Mouse (Mus musculus) bone marrow macrophage, adult 2 months (primary cell): ENCODE data around the gene Kctd19. TPM values are rescaled to one million over a fixed set of nuclear protein-coding genes. Genes with fewer than 3 reads are reported as not detected.
A peak's percentile ranks its signal among the peaks of the same experiment; 100 is the strongest.

Experiments used
- H3K27ac ChIP-seq: 2 replicates; pipeline ENCODE4 v1.5.1; 2012; ENCODE audit warnings: low read depth, low read length; ENCODE audit not compliant: insufficient read depth
- H3K4me1 ChIP-seq: 2 replicates; pipeline ENCODE4 v1.6.1; 2012; ENCODE audit warnings: low read length; ENCODE audit not compliant: control insufficient read depth, insufficient read depth
- H3K4me3 ChIP-seq: 2 replicates; pipeline ENCODE4 v1.5.1; 2012; ENCODE audit warnings: mild to moderate bottlenecking, low read length, moderate library complexity; ENCODE audit not compliant: insufficient read depth
- CTCF ChIP-seq: IDR thresholded peaks from 2 replicates; pipeline ENCODE4 v1.5.1; 2012; ENCODE audit warnings: low read depth, mild to moderate bottlenecking, low read length, moderate library complexity
- POLR2A ChIP-seq: IDR thresholded peaks from 2 replicates; pipeline ENCODE4 v1.6.1; 2012; ENCODE audit warnings: mild to moderate bottlenecking, low read depth, low read length, borderline replicate concordance
- polyA plus RNA-seq: library from polyadenylated mRNA; stranded (reverse); fragments of >200 nt; gene quantifications from 2 replicates; pipeline ENCODE4 v1.2.4, GENCODE M21; 2012; ENCODE audit not compliant: missing spikeins, insufficient read depth, insufficient read length

Kctd19 gene
- polyA plus RNA-seq, 1 experiment: not detected

DNA sequence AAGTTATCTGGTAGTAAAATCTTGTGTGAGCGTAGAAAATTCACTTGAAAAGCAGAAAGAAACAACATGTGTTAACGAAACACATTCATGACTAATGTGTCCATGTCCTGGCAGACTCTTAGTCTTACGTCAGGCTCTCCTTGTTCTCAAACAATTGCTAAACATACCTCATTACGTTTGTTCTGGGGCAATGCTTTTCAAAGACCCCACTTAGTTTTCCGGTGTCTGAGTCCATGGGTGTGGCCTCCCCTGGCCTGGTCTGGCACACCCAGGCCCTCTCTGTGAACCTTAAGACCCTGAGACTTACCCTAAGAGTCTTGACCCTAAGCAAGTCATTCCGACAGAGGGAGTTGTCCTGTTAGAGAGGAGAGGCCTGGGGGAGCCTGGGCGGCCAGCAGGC lies 19.4 kb downstream of the Kctd19 start:
- no peak overlapping the region for H3K4me3 ChIP-seq
- TF ChIP-seq CTCF: no peak
- no peak for TF ChIP-seq POLR2A
- H3K27ac ChIP-seq: no peak overlapping the region; the same call in 1 of the 2 replicates
- H3K4me1 ChIP-seq: peaks cover 15% of the 10 kb centered on the region

GRCm38 (mm10) chr8:105393089-105393787 lies 20.1 kb downstream of the Kctd19 start:
- no peak overlapping the region for H3K4me3 ChIP-seq
- peak overlapping the region; percentile 11 for H3K27ac ChIP-seq
- TF ChIP-seq POLR2A (no peak), CTCF (no peak)
- H3K4me1 ChIP-seq: peaks cover 15% of the 10 kb centered on the region

DNA sequence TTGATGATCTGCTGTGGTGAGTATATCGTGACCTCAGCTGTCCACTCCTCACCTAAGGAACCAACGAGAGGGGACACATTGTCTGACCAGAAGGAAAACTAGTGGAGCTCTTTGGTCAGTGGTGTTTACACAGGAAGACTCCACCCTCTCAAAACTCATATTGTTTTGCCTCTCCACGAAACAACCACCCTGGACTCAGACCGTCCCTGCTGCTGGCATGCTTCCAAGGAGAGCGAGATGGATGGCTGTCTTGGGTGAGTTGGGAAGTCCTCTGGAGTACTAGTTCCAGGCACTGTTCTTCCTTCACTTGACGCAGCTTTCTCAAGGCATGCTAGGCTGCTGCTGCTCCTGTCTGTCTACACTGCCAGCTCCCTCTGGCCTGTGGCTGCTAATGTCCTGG lies 24.2 kb downstream of the Kctd19 start:
- no peak for TF ChIP-seq CTCF
- no peak for TF ChIP-seq POLR2A
- Histone ChIP-seq H3K4me3 (no peak overlapping the region), H3K4me1 (peaks cover 30% of the 10 kb centered on the region), H3K27ac (no peak overlapping the region)

- Histone ChIP-seq H3K4me1 (peaks cover 18% of the 10 kb centered on the region), H3K27ac (no peak overlapping the region), H3K4me3 (no peak overlapping the region)
- TF ChIP-seq CTCF (no peak), POLR2A (no peak)
Observed at GRCm38 (mm10) chr8:105387151-105387550, 26.2 kb downstream of the Kctd19 start.

DNA sequence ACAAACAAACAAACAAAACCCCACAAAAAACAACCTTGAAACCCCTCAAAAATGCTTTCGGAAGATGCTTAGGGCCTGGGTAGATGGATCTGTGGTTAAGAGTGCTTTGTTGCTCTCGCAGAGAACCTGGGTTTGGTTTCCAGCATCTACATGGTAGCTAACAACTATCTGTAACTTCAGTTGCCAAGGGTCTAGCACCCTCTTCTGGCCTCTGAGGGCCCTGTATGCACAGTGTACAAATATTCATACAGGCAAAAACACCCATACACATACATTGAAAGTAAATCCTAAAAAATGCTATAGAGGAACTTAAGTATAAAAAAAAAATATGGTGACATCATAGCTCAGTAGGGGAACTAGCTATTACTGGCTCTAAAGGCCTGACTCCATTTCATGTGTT lies 29.2 kb downstream of the Kctd19 start:
- no peak overlapping the region for H3K4me3 ChIP-seq
- H3K4me1 ChIP-seq: peaks cover 18% of the 10 kb centered on the region
- TF ChIP-seq CTCF (no peak), POLR2A (no peak)
- H3K27ac ChIP-seq: no peak overlapping the region

GRCm38 (mm10) chr8:105380308-105380707 lies 33.0 kb downstream of the Kctd19 start:
- TF ChIP-seq POLR2A (no peak), CTCF (no peak)

DNA sequence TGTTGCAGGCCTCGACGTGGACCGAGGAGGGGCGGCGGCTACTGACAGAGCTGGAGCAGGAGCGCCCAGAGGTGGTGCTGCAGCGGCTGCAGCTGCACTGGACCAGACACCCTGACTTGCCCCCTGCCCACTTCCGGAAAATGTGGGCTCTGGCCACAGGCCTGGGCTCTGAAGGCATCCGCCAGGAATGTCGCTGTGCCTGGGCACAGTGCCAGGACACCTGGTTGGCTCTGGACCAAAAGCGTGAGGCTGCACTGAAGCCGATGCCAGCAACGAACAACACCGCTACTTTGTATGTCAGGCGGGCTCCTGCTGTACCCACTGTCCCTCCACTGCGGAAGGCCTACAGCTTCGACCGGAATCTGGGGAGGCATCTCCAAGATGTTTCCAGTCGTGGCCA lies 34.6 kb downstream of the Kctd19 start:
- TF ChIP-seq POLR2A (no peak), CTCF (no peak)
- Histone ChIP-seq H3K4me3 (no peak overlapping the region), H3K4me1 (no peaks in the 10 kb centered on the region), H3K27ac (no peak overlapping the region)

More at GRCm38 (mm10) chr8:105380308-105380707, 33.0 kb downstream of the Kctd19 start:
- Histone ChIP-seq H3K27ac (no peak overlapping the region), H3K4me1 (peaks cover 9% of the 10 kb centered on the region), H3K4me3 (no peak overlapping the region)

DNA sequence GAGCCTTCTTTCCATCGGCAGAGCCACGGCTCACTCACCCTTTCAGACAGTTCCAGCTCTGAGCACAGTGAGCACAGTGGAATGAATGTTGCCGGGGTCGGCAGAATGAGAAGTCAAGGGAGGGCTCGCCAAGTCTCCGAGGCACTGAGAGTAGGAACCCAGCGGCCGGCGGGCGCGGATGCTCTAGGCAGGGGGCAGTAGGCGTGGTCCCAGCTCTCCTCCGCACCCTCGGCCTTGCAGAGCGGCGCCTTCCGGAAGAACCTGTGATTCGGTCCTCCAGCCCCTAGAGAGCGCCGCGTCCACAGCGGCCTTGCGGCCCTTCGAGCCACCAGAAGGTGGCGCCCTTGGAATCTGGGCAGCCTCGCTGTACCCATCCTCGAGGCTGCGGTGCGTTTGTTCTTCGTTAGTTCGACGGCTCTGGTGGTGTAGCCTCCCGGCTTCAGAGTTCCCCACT lies 38.8 kb downstream of the Kctd19 start:
- H3K4me1 ChIP-seq: 0 out of 2 replicates have a peak, but pooled peaks cover 2% of the 10 kb centered on the region
- H3K27ac ChIP-seq: no peak overlapping the region
- peak; percentile 25; the same call in 1 of the 2 replicates for TF ChIP-seq CTCF
- no peak for TF ChIP-seq POLR2A
- no peak overlapping the region for H3K4me3 ChIP-seq

GRCm38 (mm10) chr8:105373032-105373431 lies 40.3 kb downstream of the Kctd19 start, which contains the start of gene Plekhg4:
TSS of gene Plekhg4 (plus strand) at chr8:105373274.
- Histone ChIP-seq H3K4me1 (0 out of 2 replicates have a peak, but pooled peaks cover 2% of the 10 kb centered on the region), H3K4me3 (no peak within 1 kb of the TSS), H3K27ac (no peak within 1 kb of the TSS)
- TF ChIP-seq POLR2A (no peak), CTCF (no peak)

- H3K4me3 ChIP-seq: no peak overlapping the region
- H3K4me1 ChIP-seq: 0 out of 2 replicates have a peak, but pooled peaks cover 2% of the 10 kb centered on the region
- H3K27ac ChIP-seq: no peak overlapping the region
- TF ChIP-seq POLR2A (no peak), CTCF (no peak)
Observed at GRCm38 (mm10) chr8:105372473-105372872, 40.8 kb downstream of the Kctd19 start.
